Mouse (Mus musculus) lung, postnatal 36 days (tissue): ENCODE data around the gene Klhl33.
"Not testable (repeated sequence)": the region's sequence is repeated elsewhere in the genome, so short reads cannot be mapped to it uniquely, and the experiment has no call there.

Experiments used
- DNase-seq: peaks from one replicate; pipeline ENCODE4 v3.0.0; 2022; ENCODE audit warnings: mixed read lengths

The Klhl33 gene

GRCm38 (mm10) chr14:50897374-50897765 lies at the start of gene Klhl33:
Gene Klhl33 (minus strand): TSS chr14:50897507.
- no peak for DNase-seq

GRCm38 (mm10) chr14:50945526-50945925 lies 48.2 kb upstream of the Klhl33 start:
- not testable (repeated sequence) for DNase-seq

- DNase-seq, result not testable (repeated sequence)
These were observed 47.8 kb upstream of the Klhl33 start for GRCm38 (mm10) chr14:50945081-50945480.

- not testable (repeated sequence) for DNase-seq
These were observed 47.3 kb upstream of the Klhl33 start for GRCm38 (mm10) chr14:50944668-50945033.

- peak; percentile 99 for DNase-seq
These were observed 46.8 kb upstream of the Klhl33 start, which contains the start of gene Gm49342 for GRCm38 (mm10) chr14:50943932-50944667. Gene Gm49342 (plus strand): TSS chr14:50944517.

- peak; percentile 15 for DNase-seq
These were observed 41.6 kb upstream of the Klhl33 start for GRCm38 (mm10) chr14:50938940-50939339.

- no peak for DNase-seq
These were observed 41.0 kb upstream of the Klhl33 start for GRCm38 (mm10) chr14:50938119-50938908.

GRCm38 (mm10) chr14:50936649-50937048 lies 39.3 kb upstream of the Klhl33 start:
- DNase-seq, result peak; percentile 22

- DNase-seq, result peak; percentile 12
These were observed 34.2 kb upstream of the Klhl33 start for GRCm38 (mm10) chr14:50931493-50932020.

GRCm38 (mm10) chr14:50930754-50931492 lies 33.6 kb upstream of the Klhl33 start, which contains the start of the genes Pip4p1 and Pnp:
Gene Pip4p1 (minus strand): TSS chr14:50930856.
Gene Pnp (plus strand): TSS chr14:50931082.
- peak; percentile 100 for DNase-seq

- DNase-seq, result peak; percentile 79
These were observed 33.1 kb upstream of the Klhl33 start for GRCm38 (mm10) chr14:50930377-50930753.

GRCm38 (mm10) chr14:50929951-50930350 lies 32.6 kb upstream of the Klhl33 start:
- peak; percentile 17 for DNase-seq

GRCm38 (mm10) chr14:50927366-50927765 lies 30.1 kb upstream of the Klhl33 start:
- DNase-seq, result no peak

GRCm38 (mm10) chr14:50925111-50925920 lies 28.0 kb upstream of the Klhl33 start:
- no peak for DNase-seq

- peak; percentile 99 for DNase-seq
These were observed 27.2 kb upstream of the Klhl33 start, which contains the start of the genes Osgep and Apex1 for GRCm38 (mm10) chr14:50924281-50925064. Gene Osgep (minus strand): TSS chr14:50924893. Gene Apex1 (plus strand): TSS chr14:50924968.

GRCm38 (mm10) chr14:50923437-50923836 lies 26.1 kb upstream of the Klhl33 start:
- not testable (repeated sequence) for DNase-seq

- no peak for DNase-seq
These were observed 14.0 kb upstream of the Klhl33 start for GRCm38 (mm10) chr14:50911356-50911755.

GRCm38 (mm10) chr14:50908126-50908525 lies 10.8 kb upstream of the Klhl33 start:
- peak; percentile 53 for DNase-seq

- DNase-seq, result not testable (repeated sequence)
These were observed 8.0 kb upstream of the Klhl33 start for GRCm38 (mm10) chr14:50905327-50905726.

GRCm38 (mm10) chr14:50904828-50905129 lies 7.5 kb upstream of the Klhl33 start:
- DNase-seq, result no peak
